Mouse (Mus musculus) gastrocnemius, adult 8-10 months (tissue): ENCODE results near the gene Tfpt. TPM values are rescaled to one million over a fixed set of nuclear protein-coding genes. Genes with fewer than 3 reads are reported as not detected.
"Not testable (repeated sequence)": the region's sequence is repeated elsewhere in the genome, so short reads cannot be mapped to it uniquely, and the experiment has no call there.

Experiments
- DNase-seq, 2 experiments: peaks; one replicate each; pipeline ENCODE4 v3.0.0; 2022; ENCODE audit warnings: low spot score in 2 of 2
- total RNA-seq, 4 experiments: library from RNA; stranded (reverse); gene quantifications; 2 replicates each; pipeline ENCODE4 v1.2.4; 2022

Gene Tfpt
- total RNA-seq, 4 experiments from 2014 or later = 10.9 to 13.9 (median 13.3) TPM

GRCm38 (mm10) chr7:3617242-3617995 lies 12.3 kb downstream of the Tfpt start, which contains the start of gene Ndufa3:
Gene Ndufa3 (plus strand): TSS chr7:3617373.
- peak; percentile 72 to 82 for DNase-seq

GRCm38 (mm10) chr7:3616389-3617241 lies 13.1 kb downstream of the Tfpt start:
- no peak for DNase-seq

GRCm38 (mm10) chr7:3616057-3616388 lies 13.7 kb downstream of the Tfpt start, which contains the start of gene Oscar:
Gene Oscar (minus strand): TSS chr7:3616157.
- no peak for DNase-seq

GRCm38 (mm10) chr7:3614021-3614420 lies 15.7 kb downstream of the Tfpt start:
- DNase-seq = no peak

- DNase-seq = no peak
These were observed 18.7 kb downstream of the Tfpt start for GRCm38 (mm10) chr7:3611006-3611405.

- DNase-seq = no peak
These were observed 19.3 kb downstream of the Tfpt start for GRCm38 (mm10) chr7:3610437-3610836.

- DNase-seq = peak; percentile 17 to 42
These were observed 20.6 kb downstream of the Tfpt start for GRCm38 (mm10) chr7:3609082-3609481.

- no peak for DNase-seq
These were observed 21.1 kb downstream of the Tfpt start for GRCm38 (mm10) chr7:3608668-3609067.

- no peak for DNase-seq
These were observed 22.3 kb downstream of the Tfpt start for GRCm38 (mm10) chr7:3607391-3607790.

- DNase-seq = no peak
These were observed 22.9 kb downstream of the Tfpt start for GRCm38 (mm10) chr7:3606798-3607197.

GRCm38 (mm10) chr7:3601119-3601518 lies 28.6 kb downstream of the Tfpt start:
- peak; percentile 11 to 17 for DNase-seq

GRCm38 (mm10) chr7:3597755-3598154 lies 32.0 kb downstream of the Tfpt start:
- not testable (repeated sequence) for DNase-seq

- no peak for DNase-seq
These were observed 34.6 kb downstream of the Tfpt start for GRCm38 (mm10) chr7:3595146-3595545.

GRCm38 (mm10) chr7:3594686-3595085 lies 35.0 kb downstream of the Tfpt start:
- no peak for DNase-seq

- DNase-seq = no peak
These were observed 35.9 kb downstream of the Tfpt start for GRCm38 (mm10) chr7:3593855-3594254.

GRCm38 (mm10) chr7:3591534-3591933 lies 38.2 kb downstream of the Tfpt start:
- no peak for DNase-seq

- DNase-seq = no peak
These were observed 39.2 kb downstream of the Tfpt start for GRCm38 (mm10) chr7:3590550-3590949.

- no peak for DNase-seq
These were observed 42.4 kb downstream of the Tfpt start for GRCm38 (mm10) chr7:3587292-3587691.

- DNase-seq = no peak
These were observed 43.5 kb downstream of the Tfpt start for GRCm38 (mm10) chr7:3586255-3586654.

- DNase-seq = no peak
These were observed 44.0 kb downstream of the Tfpt start for GRCm38 (mm10) chr7:3585763-3586162.

GRCm38 (mm10) chr7:3580029-3580428 lies 49.7 kb downstream of the Tfpt start:
- DNase-seq = no peak

GRCm38 (mm10) chr7:3578952-3579546 lies 50.7 kb downstream of the Tfpt start:
- no peak for DNase-seq
